Mouse (Mus musculus): Measurements from ENCODE around the gene Prpf18.
"Not testable (repeated sequence)": the region's sequence is repeated elsewhere in the genome, so short reads cannot be mapped to it uniquely, and the experiment has no call there.

The Prpf18 gene

DNA sequence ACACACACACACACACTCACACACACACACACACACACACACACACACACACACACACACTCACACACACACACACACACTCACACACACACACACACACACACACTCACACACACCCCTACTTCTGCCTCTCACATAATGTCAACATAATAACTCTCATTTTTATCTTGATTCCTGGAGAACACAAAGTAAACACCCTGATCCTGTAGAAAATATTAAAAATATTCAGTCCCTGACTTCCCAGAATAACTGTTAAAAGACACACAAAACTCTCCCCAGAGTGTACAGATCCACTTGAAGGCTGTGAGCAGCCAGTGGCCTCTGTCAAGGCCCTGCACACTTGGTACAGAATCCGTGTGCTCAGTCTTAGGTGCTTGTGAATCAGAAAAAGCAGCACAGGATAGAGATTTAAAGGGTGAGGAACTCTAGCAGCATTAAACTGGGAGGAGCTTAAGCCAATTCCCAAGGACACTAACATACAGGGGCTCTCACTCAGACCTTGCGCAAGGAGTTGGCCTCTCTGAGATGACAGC, 36.8 kb downstream of the Prpf18 start:
- DNase-seq (ENCODE audit: low read depth, low spot score): no peak

DNA sequence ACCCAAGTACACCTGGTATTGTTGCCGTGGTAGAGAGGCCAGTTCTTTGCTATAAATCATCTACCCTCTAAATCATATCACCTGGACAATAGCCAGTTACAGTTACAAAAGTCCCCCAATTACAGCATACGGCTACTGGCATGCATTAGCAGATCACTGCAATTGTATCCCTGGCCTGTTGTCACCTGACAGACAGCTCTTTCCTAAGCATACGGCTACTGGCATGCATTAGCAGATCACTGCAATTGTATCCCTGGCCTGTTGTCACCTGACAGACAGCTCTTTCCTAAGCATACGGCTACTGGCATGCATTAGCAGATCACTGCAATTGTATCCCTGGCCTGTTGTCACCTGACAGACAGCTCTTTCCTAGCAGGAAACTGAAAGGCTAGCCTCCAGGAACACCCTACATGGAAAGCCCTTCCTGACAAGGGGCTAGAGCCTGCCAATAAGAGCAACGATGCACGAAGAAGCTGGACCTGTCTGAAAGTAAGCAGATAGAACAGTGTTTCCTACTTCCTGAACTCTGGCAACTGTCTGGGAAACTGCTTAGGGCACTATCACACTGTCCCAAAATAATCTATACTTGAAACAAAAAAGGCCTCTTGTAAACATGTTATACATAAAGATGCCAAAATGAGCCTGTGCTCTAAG, 37.5 kb downstream of the Prpf18 start:
- not testable (repeated sequence) for DNase-seq (ENCODE audit: low read depth, low spot score)

DNA sequence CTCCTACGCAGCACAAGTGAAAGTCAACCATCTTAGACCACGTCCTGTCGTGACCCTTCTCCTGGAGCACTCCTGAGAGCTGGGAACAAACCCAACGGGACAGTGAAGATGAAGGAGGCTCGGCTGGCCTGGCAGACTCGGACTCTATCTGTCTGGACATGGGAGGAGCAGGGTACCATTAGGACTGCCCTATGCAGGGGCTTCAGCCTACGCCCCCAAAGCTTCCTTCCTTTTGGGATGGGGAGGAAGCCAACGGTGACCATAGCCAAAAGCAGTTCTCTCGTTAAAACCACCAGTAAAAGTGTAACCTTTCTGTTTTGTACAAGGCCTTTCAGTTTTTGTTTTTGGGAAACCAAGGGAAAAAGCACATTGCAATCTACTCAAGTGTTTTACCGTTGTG, 40.2 kb downstream of the Prpf18 start:
- DNase-seq (ENCODE audit: low read depth, low spot score): no peak

DNA sequence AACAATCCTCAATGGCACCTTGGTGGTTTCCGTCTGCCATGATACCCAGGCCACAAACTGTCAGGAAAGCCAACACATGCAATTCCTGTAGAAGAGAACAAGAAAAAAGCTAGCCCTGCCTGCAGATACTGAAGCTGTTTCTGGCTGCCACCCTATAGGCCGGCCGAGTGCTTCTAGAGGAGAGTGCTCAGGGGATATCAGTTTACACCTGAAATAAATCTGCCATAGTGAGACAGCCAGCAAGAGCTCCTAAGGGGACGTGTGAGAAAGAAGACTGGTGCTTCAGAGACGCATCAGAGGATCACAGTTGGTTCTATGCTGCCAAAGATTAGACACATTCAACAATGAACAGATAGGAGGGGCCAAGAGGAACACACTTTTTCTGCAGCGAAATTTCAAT, 40.6 kb downstream of the Prpf18 start:
- DNase-seq (ENCODE audit: low read depth, low spot score): no peak

DNA sequence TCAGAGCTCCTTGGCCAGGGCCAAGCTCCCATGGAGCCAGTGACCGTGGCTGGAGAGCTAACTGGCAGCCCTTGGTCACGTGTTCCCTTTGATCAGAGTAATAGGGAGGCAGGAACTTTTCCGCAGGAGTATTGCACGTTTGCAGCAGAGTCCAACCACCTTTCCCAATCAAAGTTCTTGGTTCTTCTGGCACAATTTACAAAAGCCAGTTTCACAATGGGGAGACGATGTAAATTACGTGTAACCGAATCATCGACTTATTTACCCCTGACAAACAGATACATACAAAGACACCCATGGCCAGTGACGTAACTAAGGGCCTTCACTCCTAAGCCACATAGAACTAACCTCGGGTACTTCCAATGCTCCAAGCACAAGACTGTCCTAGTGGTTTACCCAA, 42.5 kb downstream of the Prpf18 start:
- DNase-seq (ENCODE audit: low read depth, low spot score): no peak

DNA sequence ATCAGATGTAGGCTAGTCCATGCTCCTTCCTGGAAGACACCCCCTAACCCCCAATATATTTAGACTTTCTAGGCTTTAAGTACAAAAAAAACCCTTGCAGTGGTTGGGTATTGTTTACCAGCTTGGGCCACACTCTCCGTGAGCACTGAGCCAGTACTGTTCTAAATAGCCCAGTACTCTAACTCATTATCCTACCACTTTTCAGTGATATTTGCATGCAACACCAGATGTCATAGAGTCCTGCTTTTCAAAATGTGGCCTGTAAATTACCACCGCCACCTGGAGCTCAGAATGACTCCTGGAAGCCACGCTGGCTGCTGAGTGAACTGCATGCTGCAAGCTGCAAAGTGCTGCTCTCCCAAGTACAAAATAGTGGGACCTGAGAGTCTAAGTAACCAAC, 43.7 kb downstream of the Prpf18 start:
- DNase-seq (ENCODE audit: low read depth, low spot score): no peak

DNA sequence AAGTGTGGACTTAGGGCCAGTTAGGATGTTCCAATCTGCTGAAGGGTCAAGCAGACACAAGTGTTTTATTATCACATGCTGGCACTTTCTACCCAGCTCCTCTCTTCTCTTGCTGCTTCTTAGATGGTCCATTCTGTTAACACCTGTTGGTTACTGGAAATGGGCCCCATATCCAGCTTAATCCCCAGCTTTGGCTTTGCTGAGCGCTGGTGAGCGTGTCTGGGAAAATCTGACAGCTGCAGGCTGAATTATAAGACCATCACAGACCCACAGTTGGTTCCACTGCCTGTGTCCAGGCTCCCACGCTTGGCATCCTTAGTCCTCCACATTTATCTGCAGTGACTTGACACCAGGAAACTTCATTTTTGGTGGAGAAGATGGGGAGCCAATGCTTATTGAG, 45.4 kb downstream of the Prpf18 start:
- no peak for DNase-seq (ENCODE audit: low read depth, low spot score)

DNA sequence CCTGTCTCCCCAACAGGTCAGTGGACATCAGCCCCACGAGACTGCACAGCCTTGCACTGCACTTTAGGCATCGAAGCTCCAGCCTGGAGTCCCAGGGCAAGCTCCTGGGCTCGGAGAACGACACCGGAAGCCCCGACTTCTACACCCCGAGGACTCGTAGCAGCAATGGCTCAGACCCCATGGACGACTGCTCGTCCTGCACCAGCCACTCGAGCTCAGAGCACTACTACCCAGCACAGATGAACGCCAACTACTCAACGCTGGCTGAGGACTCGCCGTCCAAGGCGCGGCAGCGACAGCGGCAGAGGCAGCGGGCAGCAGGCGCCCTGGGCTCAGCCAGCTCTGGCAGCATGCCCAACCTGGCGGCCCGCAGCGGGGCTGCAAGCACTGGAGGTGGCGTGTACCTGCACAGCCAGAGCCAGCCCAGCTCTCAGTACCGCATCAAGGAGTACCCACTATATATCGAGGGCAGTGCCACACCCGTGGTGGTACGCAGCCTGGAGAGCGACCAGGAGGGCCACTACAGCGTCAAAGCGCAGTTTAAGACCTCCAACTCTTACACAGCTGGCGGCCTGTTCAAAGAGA, 48.5 kb downstream of the Prpf18 start:
- DNase-seq (ENCODE audit: low read depth, low spot score): no peak

DNA sequence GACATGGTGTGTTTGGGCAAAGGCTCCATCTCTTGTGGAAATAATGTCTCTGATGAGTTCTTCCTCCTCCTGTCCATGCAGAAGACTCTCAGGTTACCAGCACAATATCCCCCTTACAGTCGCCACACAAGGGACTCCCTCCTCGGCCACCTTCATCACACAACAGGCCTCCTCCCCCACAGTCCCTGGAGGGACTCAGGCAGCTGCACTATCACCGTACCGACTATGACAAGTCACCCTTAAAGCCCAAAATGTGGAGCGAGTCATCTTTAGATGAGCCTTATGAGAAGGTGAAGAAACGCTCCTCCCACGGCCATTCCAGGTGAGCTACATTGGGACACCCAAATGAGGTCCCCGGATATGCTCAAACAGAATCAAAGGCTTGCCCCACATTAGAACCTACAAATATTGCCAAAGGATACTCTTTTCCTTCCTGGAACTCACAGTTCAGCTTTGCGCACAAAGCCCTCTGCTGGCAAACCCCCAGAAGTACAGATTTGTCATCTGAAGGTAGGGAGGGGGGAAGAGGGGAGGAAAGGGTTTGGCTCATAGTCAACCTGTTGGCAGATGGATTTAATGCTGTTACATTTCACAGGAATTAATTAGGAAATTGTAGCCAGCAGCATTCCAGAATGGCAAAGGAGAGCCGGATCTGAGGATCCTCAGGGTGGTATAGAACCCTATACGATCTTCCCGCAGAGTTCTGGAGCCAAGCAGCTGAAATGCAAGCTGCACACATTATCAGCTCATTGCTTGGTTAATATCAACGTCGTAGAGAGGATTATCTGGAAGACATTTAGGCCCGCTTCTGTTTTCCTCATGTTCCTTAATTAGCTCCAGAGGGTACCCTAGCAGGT, 50.7 kb downstream of the Prpf18 start:
- DNase-seq (ENCODE audit: low read depth, low spot score): peak; percentile 37

DNA sequence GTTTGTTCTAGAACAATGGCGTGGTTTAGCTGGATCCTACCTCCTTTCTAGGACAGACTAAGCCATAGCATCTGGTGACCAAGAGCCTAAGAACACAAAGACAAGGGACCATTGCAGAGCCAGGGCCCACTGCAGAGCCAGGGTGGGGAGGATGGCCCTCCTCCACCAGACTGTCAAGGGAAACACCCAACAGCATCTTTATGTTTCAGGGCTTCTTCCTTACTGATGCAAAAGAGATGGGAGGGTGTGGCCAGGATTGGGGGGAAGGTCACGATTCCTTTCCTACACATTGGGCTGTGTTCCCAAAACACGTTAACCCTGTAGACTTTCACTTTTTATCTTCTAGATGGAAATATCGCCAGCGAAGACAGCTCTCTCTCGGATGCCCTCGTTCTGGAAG, 54.9 kb downstream of the Prpf18 start:
- no peak for DNase-seq (ENCODE audit: low read depth, low spot score)

DNA sequence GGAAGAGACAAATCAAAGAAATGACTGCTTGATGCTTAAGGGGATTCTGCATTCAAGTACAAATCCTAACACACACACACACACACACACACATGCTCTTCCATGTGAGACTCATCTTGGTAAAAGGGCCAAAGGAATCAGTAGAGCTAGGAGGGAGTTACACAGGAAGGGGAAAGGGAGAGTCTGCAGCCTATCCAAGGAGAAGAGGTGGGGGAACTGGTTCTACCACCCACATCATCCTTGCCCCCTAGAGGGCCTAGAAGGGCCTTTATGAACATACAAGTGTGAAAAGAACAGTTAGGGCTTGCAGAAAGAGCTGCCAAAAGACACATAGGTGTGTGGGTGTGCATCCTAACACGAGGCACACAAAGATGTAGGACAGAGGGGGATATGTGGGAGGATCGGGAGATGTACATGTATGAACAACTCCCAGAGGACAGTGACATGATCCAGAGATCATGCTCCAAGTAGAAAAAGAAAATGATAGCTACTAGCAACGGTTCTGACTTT, 58.0 kb downstream of the Prpf18 start:
- DNase-seq (ENCODE audit: low read depth, low spot score): no peak

DNA sequence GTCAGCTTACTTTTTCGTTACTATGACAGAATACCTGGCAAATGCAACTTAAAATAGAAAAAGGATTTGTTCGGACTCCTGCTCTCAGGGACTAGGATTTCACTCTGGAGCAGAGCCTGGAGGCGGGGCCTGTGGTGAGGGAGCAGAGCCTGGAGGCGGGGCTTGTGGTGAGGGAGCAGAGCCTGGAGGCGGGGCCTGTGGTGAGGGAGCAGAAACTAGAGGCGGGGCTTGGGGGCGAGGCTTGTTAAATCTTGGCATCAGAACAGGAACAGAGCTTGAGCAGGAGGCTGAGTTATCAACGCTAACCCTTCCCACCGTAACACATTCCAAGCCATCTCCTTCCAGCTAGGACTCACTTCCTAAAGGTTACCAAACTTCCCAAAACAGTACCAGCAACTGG, 58.5 kb downstream of the Prpf18 start:
- DNase-seq (ENCODE audit: low read depth, low spot score): peak; percentile 30

DNA sequence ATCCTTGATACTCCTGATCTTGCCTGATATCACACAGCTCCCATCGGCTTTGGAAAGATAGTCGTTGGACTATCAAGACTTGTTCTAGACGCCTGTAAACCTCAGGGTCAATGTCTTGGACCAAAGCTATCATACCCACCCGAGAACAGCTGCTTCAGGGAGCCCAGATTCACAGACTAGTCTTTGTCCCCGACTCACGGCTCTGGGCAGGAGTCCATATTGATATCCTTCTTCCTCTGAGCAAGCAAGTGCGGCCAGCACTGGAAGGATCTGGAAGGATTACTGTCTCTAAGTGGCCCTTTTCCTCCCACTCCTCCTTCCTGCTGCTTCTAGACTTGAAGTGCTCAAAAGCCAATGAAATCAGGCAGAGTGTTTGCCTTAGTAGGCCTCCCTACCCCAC, 59.2 kb downstream of the Prpf18 start:
- DNase-seq (ENCODE audit: low read depth, low spot score): no peak

DNA sequence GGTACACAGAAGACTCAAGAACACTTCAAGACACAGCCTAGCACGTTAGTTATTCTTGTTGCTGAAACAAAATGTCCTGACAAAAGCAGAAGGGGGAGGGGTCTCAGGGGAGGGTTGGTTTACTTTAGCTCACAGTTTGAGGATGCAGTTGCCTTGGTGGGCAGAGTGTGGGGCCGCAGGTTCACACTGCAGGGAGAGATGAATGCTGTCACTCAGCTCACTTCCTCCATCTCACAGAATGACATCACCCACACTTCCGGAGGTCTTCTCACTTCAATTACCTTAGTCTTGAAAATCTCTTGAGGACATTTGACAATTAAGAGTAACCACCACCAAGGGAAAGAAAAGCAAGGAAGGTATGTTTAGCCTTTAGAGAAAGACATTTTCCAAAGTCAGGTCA, 60.3 kb downstream of the Prpf18 start:
- no peak for DNase-seq (ENCODE audit: low read depth, low spot score)

DNA sequence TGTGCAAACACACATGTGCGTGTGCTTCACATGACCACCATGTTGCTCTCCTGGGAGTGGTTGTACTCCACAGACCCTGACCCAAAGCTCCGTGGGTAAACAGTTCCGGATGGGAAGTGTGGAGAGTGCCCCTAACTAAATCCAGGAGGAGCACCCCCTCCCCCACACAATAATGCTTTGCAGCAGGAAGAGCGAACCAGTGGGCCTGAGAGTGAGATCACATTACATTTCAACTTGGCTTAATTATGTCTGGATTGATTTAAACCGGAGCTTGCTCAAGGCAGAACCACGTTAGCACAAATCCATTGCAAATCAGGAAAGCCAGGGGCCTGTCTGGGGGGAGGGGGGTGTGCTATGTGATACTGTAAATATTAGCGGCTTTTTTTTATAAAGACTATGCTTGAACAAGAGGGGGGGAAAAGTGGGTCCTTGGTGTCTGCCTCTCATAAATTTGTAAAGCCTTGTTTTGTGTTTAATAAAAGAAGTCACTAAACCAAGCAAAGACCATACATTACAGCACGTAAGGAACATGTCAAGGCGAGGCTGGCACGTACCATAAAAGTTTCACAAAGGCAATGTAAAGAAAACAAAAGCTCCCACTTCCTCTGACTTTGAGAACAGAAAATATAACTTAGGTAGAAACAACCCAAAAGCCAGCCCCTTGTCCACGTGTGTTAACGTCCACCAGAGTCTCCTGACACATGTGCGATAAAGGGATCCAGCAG, 64.1 kb downstream of the Prpf18 start:
- no peak for DNase-seq (ENCODE audit: low read depth, low spot score)

DNA sequence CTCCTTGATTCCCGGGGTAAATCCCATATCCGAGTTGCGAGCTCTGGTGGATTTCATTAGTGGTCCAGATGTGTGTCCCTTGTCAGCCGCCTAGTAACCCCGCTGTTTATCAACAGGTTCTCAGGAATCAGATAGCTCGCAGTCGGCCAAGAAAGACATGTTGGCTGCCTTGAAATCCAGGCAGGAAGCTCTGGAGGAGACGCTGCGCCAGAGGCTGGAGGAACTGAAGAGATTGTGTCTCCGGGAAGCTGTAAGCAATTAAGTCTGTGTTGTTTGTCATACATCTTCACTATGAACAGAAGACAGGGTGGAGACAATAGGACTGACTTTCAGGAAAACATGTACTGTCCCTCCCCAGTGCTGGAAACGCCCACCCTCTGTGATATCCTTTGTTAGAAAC, 65.7 kb downstream of the Prpf18 start:
- DNase-seq (ENCODE audit: low read depth, low spot score): no peak

DNA sequence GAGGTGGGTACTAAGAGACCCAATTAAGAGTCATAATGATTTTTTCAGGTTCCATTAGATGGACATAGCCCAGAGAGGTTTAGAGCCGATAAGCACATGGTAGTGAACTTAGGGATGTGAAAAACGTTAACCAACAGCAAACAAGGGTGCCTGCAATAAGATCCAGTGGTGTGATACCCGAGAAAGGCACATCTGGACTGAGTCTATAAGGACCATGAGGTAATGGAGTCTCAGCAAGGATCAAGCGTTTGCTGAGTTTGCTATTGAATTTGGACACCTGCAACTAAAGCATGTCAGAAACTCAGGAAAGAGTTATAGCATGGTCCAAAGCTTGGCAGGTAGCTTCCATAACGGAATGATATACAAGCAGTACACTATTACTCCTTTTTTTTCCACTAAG, 67.7 kb downstream of the Prpf18 start:
- DNase-seq (ENCODE audit: low read depth, low spot score): no peak

DNA sequence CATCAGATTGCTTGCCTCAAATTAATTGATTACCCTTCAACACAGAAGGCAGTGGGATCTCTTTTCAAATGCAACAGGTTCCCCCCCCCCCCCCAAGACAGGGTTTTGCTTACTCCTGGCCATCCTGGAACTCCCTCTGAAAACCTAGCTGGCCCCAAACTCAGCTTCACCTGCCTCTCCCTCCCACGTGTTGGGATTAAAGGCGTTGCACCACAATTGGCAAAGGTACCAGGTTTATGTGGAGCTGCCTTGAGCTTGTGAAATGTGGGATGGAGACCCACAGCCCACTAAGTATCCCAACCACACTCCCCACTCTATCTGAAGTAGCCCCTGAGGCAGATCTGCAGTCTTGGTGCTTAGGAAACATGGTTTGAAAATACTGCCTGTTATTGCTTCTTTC, 69.0 kb downstream of the Prpf18 start:
- no peak for DNase-seq (ENCODE audit: low read depth, low spot score)

DNA sequence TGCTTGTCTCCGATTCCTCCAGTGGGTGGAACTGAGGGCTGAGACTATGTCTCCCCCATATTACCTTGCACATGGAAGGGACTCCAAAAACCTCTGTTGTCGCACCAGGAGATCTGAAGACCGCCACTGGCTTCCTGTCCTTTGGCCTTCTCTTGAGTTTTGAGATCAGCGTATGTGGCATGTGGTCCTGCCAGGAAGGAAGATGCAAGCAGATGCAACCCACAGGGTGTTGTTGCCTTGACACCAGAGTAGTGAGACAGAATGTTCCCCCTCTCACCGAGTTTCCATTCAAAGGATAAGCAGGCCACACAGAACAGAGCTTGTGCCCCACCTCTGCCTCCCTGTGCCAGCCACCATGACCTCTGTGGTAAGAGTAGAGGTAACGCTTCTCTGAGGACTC, 71.2 kb downstream of the Prpf18 start:
- DNase-seq (ENCODE audit: low read depth, low spot score): no peak

DNA sequence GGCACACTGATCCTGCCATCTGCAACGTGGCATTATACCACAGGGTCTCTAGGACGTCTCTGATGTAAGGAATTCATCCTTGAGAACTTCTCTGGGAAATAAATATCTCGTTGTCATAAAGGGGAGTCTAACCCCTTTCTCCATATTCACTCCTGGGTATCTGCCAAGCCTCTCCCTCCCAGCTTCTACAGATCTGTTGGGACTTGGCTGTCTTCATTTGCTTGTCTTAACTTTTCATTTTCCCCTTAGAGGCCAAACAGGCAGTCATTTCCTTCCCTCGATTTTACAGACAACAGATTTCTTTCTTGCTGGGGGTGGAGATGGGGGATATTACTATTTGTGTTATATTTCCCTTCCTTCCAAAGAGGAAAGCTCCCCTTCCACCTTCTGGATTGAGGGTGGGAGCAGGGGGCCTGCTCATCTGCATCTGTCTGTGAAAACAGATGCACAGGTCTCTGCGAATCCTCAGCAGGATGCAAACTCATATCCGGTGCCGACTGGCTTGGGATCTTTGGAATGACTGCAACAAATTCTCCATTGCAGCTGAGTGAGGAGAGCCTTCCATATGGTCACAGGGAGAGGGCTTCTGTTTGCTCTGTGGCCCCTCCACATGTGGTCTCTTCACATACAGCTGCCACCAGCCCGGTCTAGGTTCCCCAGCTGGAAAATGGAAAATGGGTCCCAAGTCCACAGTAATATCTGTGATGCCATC, 72.4 kb downstream of the Prpf18 start:
- no peak for DNase-seq (ENCODE audit: low read depth, low spot score)

DNA sequence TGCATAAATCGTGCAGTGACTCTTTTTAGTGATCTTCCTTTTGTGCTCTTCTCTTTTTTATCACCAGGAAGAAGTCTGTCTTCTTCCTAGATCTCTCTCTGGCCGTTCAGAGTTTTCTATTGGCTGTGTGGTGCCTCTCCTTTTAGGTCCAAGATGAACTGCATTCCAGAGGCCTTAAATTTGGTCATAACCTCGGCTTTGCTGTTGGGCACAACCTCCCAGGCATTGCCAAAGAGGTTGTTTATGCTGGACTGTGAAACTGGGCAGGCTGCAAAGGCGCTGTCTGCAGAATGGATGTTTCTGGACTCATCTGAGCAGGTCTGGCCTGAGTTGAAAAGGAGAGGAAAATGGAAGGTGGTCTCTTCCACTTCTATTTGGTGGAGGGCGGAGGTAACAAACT, 73.6 kb downstream of the Prpf18 start:
- no peak for DNase-seq (ENCODE audit: low read depth, low spot score)
